Mouse (Mus musculus): Measurements from ENCODE around the gene Atpaf1. TPM values are rescaled to one million over a fixed set of nuclear protein-coding genes. Genes with fewer than 3 reads are reported as not detected.

Atpaf1 gene
- polyA plus RNA-seq, 1 experiment from 2014 or later = 49.2 TPM

DNA sequence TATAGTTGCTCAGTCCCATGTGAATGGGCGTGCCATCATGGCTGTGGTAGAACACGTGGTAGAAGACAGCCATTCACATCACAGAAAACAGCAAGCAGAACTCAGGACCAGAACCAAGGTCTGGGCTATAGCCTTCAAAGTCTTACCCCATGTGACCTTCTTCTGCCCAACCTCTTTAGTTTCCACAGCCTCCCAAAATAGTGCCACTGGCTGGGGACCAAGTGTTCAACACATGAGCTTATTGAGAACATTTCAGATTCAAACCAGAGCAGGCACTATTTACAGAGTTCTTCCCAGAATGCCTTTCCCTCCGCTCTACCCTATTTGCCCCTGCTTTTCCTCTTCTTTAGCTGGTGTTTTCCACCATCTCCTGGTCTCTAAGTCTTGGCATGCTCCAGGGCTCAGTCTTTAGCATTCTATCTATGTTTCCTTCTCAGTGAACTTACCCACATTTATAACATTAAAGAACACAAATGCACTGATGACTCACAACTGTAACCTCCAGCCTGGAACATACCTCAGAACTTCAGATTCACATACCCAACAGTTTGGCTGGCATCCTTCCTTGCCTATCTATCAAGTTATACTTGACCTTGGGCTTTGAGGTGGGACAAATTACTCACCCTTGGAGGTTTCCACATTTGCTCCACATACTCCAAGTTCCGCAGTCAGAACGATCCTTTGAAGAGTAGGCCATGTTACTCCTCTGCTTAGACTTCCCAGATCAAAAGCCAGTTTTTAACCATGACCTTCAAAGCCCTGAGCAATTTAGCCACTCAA, 2.4 kb upstream of the Atpaf1 start:
- Histone ChIP-seq H3K27me3 (ENCODE audit: control insufficient read depth, insufficient read depth, low read length) (no peaks in the 10 kb centered on the region), H3K9ac (ENCODE audit: low read length) (no peak overlapping the region), H3K4me2 (ENCODE audit: low read depth, low read length, severe bottlenecking) (no peak overlapping the region), H3K9me3 (ENCODE audit: control insufficient read depth, low read length) (no peaks in the 10 kb centered on the region), H3K4me3 (ENCODE audit: low read depth, low read length) (no peak overlapping the region), H3K4me1 (replicated peaks; ENCODE audit: control insufficient read depth, insufficient read depth, low read length) (peaks cover 2% of the 10 kb centered on the region; the same call in 1 of the 2 replicates), H3K27ac (ENCODE audit: low read depth, low read length) (no peak overlapping the region), H3K36me3 (ENCODE audit: control insufficient read depth, insufficient read depth, low read length) (no peaks in the 10 kb centered on the region)
- DNase-seq (ENCODE audit: low spot score) = no peak
- ATAC-seq (replicated peaks; ENCODE audit: low FRiP score) = no peak
- 92% methylated on average over 5 of the region's 5 CpGs for WGBS

- peak overlapping the region; percentile 49 for H3K4me3 ChIP-seq (ENCODE audit: low read depth, low read length)
- no peaks in the 10 kb centered on the region for H3K9me3 ChIP-seq (ENCODE audit: control insufficient read depth, low read length)
- peak overlapping the region; percentile 79 for H3K9ac ChIP-seq (ENCODE audit: low read length)
- no peaks in the 10 kb centered on the region for H3K27me3 ChIP-seq (ENCODE audit: control insufficient read depth, insufficient read depth, low read length)
- WGBS = 65% methylated on average over 7 of the region's 7 CpGs
- peak overlapping the region; percentile 77 for H3K4me2 ChIP-seq (ENCODE audit: low read depth, low read length, severe bottlenecking)
- H3K4me1 ChIP-seq (replicated peaks; ENCODE audit: control insufficient read depth, insufficient read depth, low read length) = peaks cover 2% of the 10 kb centered on the region; the same call in 1 of the 2 replicates
- no peaks in the 10 kb centered on the region; the same call in 1 of the 2 replicates for H3K36me3 ChIP-seq (ENCODE audit: control insufficient read depth, insufficient read depth, low read length)
- DNase-seq (ENCODE audit: low spot score) (no peak), ATAC-seq (replicated peaks; ENCODE audit: low FRiP score) (peak; percentile 5; the same call in 1 of the 2 replicates)
- H3K27ac ChIP-seq (ENCODE audit: low read depth, low read length) = no peak overlapping the region
Measured at GRCm38 (mm10) chr4:115785511-115786034, 961 bp downstream of the Atpaf1 start.

GRCm38 (mm10) chr4:115790864-115791263, 6.3 kb downstream of the Atpaf1 start:
- WGBS = 78% methylated on average over 3 of the region's 3 CpGs
- H3K36me3 ChIP-seq (ENCODE audit: control insufficient read depth, insufficient read depth, low read length) = peaks cover 3% of the 10 kb centered on the region; the same call in 1 of the 2 replicates
- ATAC-seq (replicated peaks; ENCODE audit: low FRiP score) = no peak

GRCm38 (mm10) chr4:115795360-115795759, 10.7 kb downstream of the Atpaf1 start:
- Histone ChIP-seq H3K27ac (ENCODE audit: low read depth, low read length) (no peak overlapping the region), H3K4me1 (replicated peaks; ENCODE audit: control insufficient read depth, insufficient read depth, low read length) (no peaks in the 10 kb centered on the region), H3K27me3 (ENCODE audit: control insufficient read depth, insufficient read depth, low read length) (no peaks in the 10 kb centered on the region), H3K9ac (ENCODE audit: low read length) (no peak overlapping the region), H3K9me3 (ENCODE audit: control insufficient read depth, low read length) (no peaks in the 10 kb centered on the region), H3K4me2 (ENCODE audit: low read depth, low read length, severe bottlenecking) (no peak overlapping the region), H3K4me3 (ENCODE audit: low read depth, low read length) (no peak overlapping the region), H3K36me3 (ENCODE audit: control insufficient read depth, insufficient read depth, low read length) (peaks cover 3% of the 10 kb centered on the region; the same call in 1 of the 2 replicates)
- DNase-seq (ENCODE audit: low spot score) (no peak), ATAC-seq (replicated peaks; ENCODE audit: low FRiP score) (no peak)
- 90% methylated on average over 3 of the region's 3 CpGs for WGBS

More at GRCm38 (mm10) chr4:115790864-115791263, 6.3 kb downstream of the Atpaf1 start:
- no peak overlapping the region for H3K27ac ChIP-seq (ENCODE audit: low read depth, low read length)
- no peak overlapping the region for H3K9ac ChIP-seq (ENCODE audit: low read length)
- H3K9me3 ChIP-seq (ENCODE audit: control insufficient read depth, low read length) = no peaks in the 10 kb centered on the region
- H3K4me2 ChIP-seq (ENCODE audit: low read depth, low read length, severe bottlenecking) = no peak overlapping the region
- no peak for DNase-seq (ENCODE audit: low spot score)
- no peaks in the 10 kb centered on the region for H3K27me3 ChIP-seq (ENCODE audit: control insufficient read depth, insufficient read depth, low read length)
- H3K4me1 ChIP-seq (replicated peaks; ENCODE audit: control insufficient read depth, insufficient read depth, low read length) = no peaks in the 10 kb centered on the region
- no peak overlapping the region for H3K4me3 ChIP-seq (ENCODE audit: low read depth, low read length)

GRCm38 (mm10) chr4:115799981-115800380, 15.4 kb downstream of the Atpaf1 start:
- H3K9ac ChIP-seq (ENCODE audit: low read length) = no peak overlapping the region
- H3K4me2 ChIP-seq (ENCODE audit: low read depth, low read length, severe bottlenecking) = no peak overlapping the region
- H3K27me3 ChIP-seq (ENCODE audit: control insufficient read depth, insufficient read depth, low read length) = no peaks in the 10 kb centered on the region
- H3K36me3 ChIP-seq (ENCODE audit: control insufficient read depth, insufficient read depth, low read length) = no peaks in the 10 kb centered on the region; the same call in 1 of the 2 replicates
- no peaks in the 10 kb centered on the region for H3K9me3 ChIP-seq (ENCODE audit: control insufficient read depth, low read length)
- WGBS = 94% methylated on average over 3 of the region's 3 CpGs
- no peak overlapping the region for H3K4me3 ChIP-seq (ENCODE audit: low read depth, low read length)
- no peaks in the 10 kb centered on the region for H3K4me1 ChIP-seq (replicated peaks; ENCODE audit: control insufficient read depth, insufficient read depth, low read length)
- H3K27ac ChIP-seq (ENCODE audit: low read depth, low read length) = no peak overlapping the region
- ATAC-seq (replicated peaks; ENCODE audit: low FRiP score) (no peak), DNase-seq (ENCODE audit: low spot score) (no peak)

DNA sequence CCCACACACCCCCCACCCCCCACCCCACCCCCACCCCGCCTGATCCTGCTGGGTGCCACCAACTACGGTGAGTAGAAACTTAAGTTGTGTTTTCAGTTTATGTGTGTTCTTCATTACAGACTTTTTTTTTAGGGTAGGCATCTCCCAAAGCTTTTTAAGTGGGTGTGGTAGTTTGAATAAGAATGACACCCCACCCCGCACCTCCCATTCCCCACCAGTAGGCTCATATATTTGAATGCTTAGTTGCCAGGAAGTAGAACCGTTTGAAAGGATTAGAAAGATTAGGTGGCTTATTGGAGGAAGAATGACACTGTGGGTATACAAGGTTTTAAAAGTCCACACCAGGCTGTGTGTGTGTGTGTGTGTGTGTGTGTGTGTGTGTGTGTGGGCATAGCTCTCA, 27.7 kb downstream of the Atpaf1 start:
- no peaks in the 10 kb centered on the region for H3K27me3 ChIP-seq (ENCODE audit: control insufficient read depth, insufficient read depth, low read length)
- no peaks in the 10 kb centered on the region for H3K9me3 ChIP-seq (ENCODE audit: control insufficient read depth, low read length)
- H3K27ac ChIP-seq (ENCODE audit: low read depth, low read length) = no peak overlapping the region
- H3K4me1 ChIP-seq (replicated peaks; ENCODE audit: control insufficient read depth, insufficient read depth, low read length) = no peaks in the 10 kb centered on the region
- DNase-seq (ENCODE audit: low spot score) = no peak
- WGBS = 84% methylated on average over 4 of the region's 4 CpGs
- no peak overlapping the region for H3K4me3 ChIP-seq (ENCODE audit: low read depth, low read length)
- no peak overlapping the region for H3K4me2 ChIP-seq (ENCODE audit: low read depth, low read length, severe bottlenecking)
- no peak for ATAC-seq (replicated peaks; ENCODE audit: low FRiP score)
- H3K9ac ChIP-seq (ENCODE audit: low read length) = no peak overlapping the region
- peaks cover 2% of the 10 kb centered on the region; the same call in 1 of the 2 replicates for H3K36me3 ChIP-seq (ENCODE audit: control insufficient read depth, insufficient read depth, low read length)

DNA sequence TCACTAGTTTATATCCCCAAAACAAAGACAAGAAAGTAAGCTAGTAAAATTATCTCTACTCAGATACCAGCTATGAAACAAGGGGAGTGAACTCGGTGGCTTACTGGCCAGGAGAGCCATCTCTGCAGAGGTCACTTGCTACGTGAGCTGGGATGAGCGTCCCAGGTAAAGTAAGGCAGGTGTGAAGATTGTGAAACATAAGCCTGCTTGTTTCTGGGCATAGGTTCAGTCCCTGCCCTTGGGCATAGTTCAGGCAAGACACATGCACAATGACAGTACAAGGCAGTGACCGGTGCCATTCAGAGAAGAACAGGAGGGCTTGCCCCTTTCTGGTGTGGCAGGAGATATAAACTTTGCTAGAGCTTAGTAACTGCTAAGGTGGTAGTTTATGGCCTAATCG, 31.0 kb downstream of the Atpaf1 start:
- no peaks in the 10 kb centered on the region for H3K4me1 ChIP-seq (replicated peaks; ENCODE audit: control insufficient read depth, insufficient read depth, low read length)
- DNase-seq (ENCODE audit: low spot score) = no peak
- WGBS = 90% methylated on average over 5 of the region's 5 CpGs
- no peak overlapping the region for H3K9ac ChIP-seq (ENCODE audit: low read length)
- no peaks in the 10 kb centered on the region for H3K27me3 ChIP-seq (ENCODE audit: control insufficient read depth, insufficient read depth, low read length)
- ATAC-seq (replicated peaks; ENCODE audit: low FRiP score) = no peak
- H3K4me3 ChIP-seq (ENCODE audit: low read depth, low read length) = no peak overlapping the region
- no peak overlapping the region for H3K27ac ChIP-seq (ENCODE audit: low read depth, low read length)
- H3K4me2 ChIP-seq (ENCODE audit: low read depth, low read length, severe bottlenecking) = no peak overlapping the region
- peaks cover 2% of the 10 kb centered on the region; the same call in 1 of the 2 replicates for H3K36me3 ChIP-seq (ENCODE audit: control insufficient read depth, insufficient read depth, low read length)
- H3K9me3 ChIP-seq (ENCODE audit: control insufficient read depth, low read length) = no peaks in the 10 kb centered on the region

GRCm38 (mm10) chr4:115820199-115820598, 35.6 kb downstream of the Atpaf1 start:
- no peak overlapping the region for H3K4me3 ChIP-seq (ENCODE audit: low read depth, low read length)
- H3K4me2 ChIP-seq (ENCODE audit: low read depth, low read length, severe bottlenecking) = no peak overlapping the region
- H3K9ac ChIP-seq (ENCODE audit: low read length) = no peak overlapping the region
- DNase-seq (ENCODE audit: low spot score) (no peak), ATAC-seq (replicated peaks; ENCODE audit: low FRiP score) (no peak)
- no peaks in the 10 kb centered on the region for H3K27me3 ChIP-seq (ENCODE audit: control insufficient read depth, insufficient read depth, low read length)
- H3K36me3 ChIP-seq (ENCODE audit: control insufficient read depth, insufficient read depth, low read length) = peaks cover 2% of the 10 kb centered on the region; the same call in 1 of the 2 replicates
- H3K9me3 ChIP-seq (ENCODE audit: control insufficient read depth, low read length) = no peaks in the 10 kb centered on the region
- WGBS = 77% methylated on average over 3 of the region's 3 CpGs
- no peak overlapping the region for H3K27ac ChIP-seq (ENCODE audit: low read depth, low read length)
- H3K4me1 ChIP-seq (replicated peaks; ENCODE audit: control insufficient read depth, insufficient read depth, low read length) = no peaks in the 10 kb centered on the region

Data from forebrain, embryonic 11.5 days (tissue).